Mouse (Mus musculus): ENCODE results near the gene Gm19426.
"Not testable (repeated sequence)": the region's sequence is repeated elsewhere in the genome, so short reads cannot be mapped to it uniquely, and the experiment has no call there.

The Gm19426 gene

DNA sequence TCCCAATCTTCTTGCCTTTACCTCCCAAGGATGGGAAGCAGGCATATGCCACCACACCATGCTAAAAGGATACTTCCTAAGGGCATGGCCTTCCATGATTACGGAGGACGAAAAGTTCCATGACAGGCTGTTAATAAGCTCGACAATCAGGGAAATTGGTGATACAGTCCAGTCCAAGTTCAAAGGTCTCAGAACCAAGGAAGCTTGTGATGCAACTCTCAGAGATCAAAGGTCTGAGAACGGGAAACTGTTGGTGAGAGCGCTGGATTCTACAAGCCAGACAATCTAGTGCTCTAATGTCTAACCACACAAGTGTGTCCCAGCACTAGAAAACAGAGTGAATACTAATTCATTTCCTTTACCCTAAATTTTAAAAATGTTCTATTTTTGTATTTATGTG is 12.8 kb upstream of the Gm19426 start:
- in situ Hi-C loops (cut with MboI; ENCODE audit: low sequenced_read_pairs) = no loop called here

DNA sequence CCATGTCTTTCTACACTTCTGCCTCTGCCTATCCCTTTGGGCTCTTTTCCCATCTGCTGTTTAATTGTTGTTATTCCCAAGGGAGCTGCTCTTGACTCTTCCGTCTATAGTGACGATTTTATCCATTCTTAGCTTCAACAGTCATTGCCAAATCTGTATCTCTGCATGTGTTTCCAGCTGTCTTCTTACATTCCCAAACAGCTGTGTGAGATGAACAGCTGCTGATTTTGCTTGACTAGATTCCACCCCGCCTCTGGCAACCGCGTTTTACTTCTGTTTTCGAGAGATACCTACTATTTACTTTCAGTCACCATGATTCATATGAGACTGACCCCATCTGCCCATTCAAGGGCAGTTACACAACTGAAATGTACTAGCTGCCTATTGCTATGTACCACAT is 6.7 kb upstream of the Gm19426 start:
- in situ Hi-C loops (cut with MboI; ENCODE audit: low sequenced_read_pairs) = no loop called here

DNA sequence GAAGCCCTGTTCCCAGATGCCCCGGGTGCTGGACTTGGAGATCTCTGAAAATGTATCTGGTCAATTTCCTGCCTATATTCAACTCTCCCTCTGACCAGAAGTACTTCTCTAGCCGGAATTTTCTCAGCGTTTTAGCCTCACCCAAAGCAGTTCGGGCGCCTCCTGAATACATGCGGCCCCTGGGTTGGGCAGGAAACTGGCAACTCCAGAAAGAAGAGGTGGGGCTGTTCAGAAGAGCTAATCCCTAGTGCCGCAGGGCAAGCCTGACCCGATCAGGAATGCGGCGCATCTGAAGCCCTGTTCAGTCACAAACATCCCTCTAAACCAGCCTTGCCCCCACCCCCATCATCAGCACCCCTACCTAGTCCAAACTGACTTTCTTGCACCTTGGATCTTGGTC is 671 bp upstream of the Gm19426 start:
- in situ Hi-C loops (cut with MboI; ENCODE audit: low sequenced_read_pairs) = no loop called here

DNA sequence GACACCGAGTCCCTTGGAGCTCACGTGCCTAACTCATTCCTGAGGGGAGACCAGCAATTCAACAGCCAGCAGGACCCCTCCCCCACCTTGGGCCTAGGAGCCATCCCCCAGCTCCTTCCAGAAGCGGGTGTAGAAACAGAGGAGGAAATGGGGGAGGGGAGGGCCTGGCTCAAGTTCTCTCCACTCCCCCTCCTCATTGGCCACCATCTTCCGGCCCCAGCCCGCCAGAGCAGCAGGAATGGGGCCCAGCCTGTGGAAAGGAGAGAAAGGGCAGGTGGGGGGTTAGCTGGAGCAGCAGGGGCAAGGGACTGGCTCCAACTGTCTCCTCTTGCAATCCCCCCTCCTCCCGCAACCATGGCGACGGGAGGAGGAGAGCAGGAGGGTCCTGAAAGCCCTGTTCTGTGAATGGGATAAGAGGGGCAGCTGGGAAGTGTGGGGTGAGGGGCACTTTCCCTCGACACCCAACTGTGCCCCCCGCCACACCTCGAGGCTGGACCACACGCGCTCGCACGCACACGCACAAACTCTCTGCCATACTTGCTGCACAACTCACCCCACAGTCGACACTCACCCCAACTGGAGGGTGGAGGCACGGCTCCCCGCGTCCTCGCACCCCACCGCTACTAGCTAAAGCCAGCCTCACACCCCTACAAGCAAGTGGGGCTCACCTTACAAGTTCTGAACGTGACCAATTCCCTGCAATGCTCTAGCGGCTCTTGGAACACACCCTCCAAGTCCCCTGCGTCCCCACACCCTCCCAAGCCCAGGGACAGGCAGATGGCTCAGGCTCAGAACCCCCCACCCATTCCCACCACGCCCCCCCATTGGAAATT is 788 bp downstream of the Gm19426 start:
- in situ Hi-C loops (cut with MboI; ENCODE audit: low sequenced_read_pairs) = no loop called here

- in situ Hi-C loops (cut with MboI; ENCODE audit: low sequenced_read_pairs) = no loop called here
Measured at GRCm38 (mm10) chr2:84741841-84742450, 1.5 kb downstream of the Gm19426 start.

GRCm38 (mm10) chr2:84740608-84741333 is 2.7 kb downstream of the Gm19426 start:
- in situ Hi-C loops (cut with MboI; ENCODE audit: low sequenced_read_pairs) = no loop called here

DNA sequence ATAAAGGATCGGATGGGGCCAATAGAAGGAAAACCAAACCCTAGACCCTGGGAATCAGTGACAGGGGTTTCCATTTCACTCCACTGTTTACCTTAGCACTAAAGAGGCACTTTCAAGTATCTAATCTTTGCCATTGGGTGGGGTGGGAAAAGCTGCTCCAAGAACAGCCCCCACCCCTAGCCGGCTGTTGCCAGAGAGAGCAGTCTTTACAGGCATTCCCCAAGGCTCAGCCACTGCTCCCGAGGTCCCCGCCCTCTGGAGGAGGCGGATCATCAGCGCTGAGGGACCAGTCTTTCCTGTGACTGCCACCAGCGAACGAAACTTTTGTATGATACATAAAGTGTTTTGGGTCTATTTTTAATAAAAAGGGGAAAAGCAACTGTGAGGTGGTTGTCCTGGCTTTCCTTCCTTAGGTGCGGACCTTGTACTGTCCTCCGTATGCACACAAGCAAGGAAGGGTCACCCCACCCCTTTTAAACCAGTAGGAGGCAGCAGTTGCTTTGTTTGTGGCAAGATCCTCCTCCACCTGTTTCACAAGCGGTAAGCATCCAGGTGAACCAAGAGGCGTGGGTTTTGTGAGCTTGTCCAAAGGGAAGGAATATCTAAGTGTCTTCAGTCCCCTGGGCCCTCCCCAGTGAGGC is 5.1 kb downstream of the Gm19426 start:
- in situ Hi-C loops (cut with MboI; ENCODE audit: low sequenced_read_pairs) = no loop called here

- in situ Hi-C loops (cut with MboI; ENCODE audit: low sequenced_read_pairs) = no loop called here
Measured at GRCm38 (mm10) chr2:84737451-84737925, 6.0 kb downstream of the Gm19426 start.

GRCm38 (mm10) chr2:84736312-84737161 is 6.9 kb downstream of the Gm19426 start:
- in situ Hi-C loops (cut with MboI; ENCODE audit: low sequenced_read_pairs) = no loop called here

DNA sequence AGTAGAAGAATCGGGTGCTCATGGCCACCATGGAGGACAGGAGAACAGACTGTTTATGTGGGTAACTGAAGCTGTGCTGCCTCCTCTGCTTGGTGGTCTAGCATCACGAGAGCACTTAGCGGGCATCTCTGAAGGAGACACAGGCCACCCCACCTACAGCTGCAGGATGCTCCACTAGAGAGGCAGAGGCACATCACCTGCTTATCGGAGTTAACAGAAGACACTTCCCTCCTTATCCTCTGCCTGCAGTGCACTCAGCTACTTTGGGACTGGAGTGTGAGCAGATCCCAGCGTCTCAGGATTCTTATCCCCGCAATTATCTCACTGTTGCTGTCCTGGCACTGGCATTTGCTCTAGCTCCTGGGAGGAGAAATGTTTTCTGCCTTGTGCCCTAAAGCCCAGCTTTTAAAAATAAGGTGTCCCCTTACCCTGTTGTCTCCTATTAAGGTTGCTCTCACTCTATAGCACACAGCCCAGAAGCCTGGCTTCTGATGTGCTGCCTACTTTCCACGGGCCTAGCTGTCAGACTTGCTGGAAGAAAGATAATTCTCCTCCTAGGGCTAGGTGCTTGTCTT is 8.0 kb downstream of the Gm19426 start:
- in situ Hi-C loops (cut with MboI; ENCODE audit: low sequenced_read_pairs) = no loop called here

DNA sequence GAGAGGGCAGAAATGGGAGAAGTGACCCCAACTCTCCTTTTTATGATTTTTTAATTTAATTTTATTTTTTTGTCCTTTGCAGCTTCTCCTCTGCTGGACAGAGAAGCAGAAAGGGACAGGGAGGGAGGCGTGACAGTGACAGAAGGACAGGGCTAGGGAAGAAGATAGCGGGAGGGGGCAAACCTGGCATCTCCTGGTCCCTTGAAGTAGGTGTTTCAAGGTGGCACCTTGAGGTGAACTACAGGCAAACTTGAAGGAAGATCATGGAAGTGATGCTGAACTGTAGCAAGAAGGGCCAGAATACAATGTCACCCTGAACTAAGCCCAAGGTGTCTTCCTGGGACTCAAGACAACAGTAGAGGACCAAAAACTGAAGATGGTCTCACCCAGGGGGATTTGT is 8.5 kb downstream of the Gm19426 start:
- in situ Hi-C loops (cut with MboI; ENCODE audit: low sequenced_read_pairs) = no loop called here

- in situ Hi-C loops (cut with MboI; ENCODE audit: low sequenced_read_pairs) = no loop called here
Measured at GRCm38 (mm10) chr2:84734351-84734864, 9.0 kb downstream of the Gm19426 start.

- in situ Hi-C loops (cut with MboI; ENCODE audit: low sequenced_read_pairs) = no loop called here
Measured at GRCm38 (mm10) chr2:84733579-84734300, 9.7 kb downstream of the Gm19426 start, which contains the start of gene Ypel4. TSS of gene Ypel4 (plus strand) at chr2:84734058.

GRCm38 (mm10) chr2:84732394-84732793 is 11.1 kb downstream of the Gm19426 start:
- in situ Hi-C loops (cut with MboI; ENCODE audit: low sequenced_read_pairs) = no loop called here

GRCm38 (mm10) chr2:84731206-84731605 is 12.2 kb downstream of the Gm19426 start:
- in situ Hi-C loops (cut with MboI; ENCODE audit: low sequenced_read_pairs) = no loop called here

GRCm38 (mm10) chr2:84728191-84728590 is 15.3 kb downstream of the Gm19426 start:
- in situ Hi-C loops (cut with MboI; ENCODE audit: low sequenced_read_pairs) = not testable (repeated sequence)

- in situ Hi-C loops (cut with MboI; ENCODE audit: low sequenced_read_pairs) = no loop called here
Measured at GRCm38 (mm10) chr2:84727172-84727858, 16.1 kb downstream of the Gm19426 start, which contains the start of gene Clp1. TSS of gene Clp1 (minus strand) at chr2:84727350.

DNA sequence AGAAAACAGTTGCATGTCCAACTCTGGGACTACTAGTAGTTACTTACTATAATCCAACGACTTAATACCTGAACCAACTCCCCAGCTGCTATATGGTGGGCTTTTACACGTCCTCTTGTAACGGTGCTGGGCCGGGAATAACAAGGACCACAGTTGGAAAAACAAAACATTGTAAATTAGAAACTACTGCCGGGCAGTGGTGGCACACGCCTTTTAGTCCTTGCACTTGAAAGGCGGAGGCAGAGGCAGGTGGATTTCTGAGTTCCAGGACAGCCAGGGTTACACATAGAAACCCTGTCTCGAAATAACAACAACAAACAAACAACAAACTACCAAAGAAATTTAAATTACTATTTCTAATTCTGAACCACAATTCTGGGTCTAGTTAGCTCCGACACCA is 16.7 kb downstream of the Gm19426 start:
- in situ Hi-C loops (cut with MboI; ENCODE audit: low sequenced_read_pairs) = no loop called here

Measured in CH12F3 (cell line).